Mouse (Mus musculus): Measurements from ENCODE around the gene Cdh15. TPM values are rescaled to one million over a fixed set of nuclear protein-coding genes. Genes with fewer than 3 reads are reported as not detected.

Gene Cdh15
- polyA plus RNA-seq, 1 experiment: not detected

GRCm38 (mm10) chr8:122906463-122907021, 58.8 kb downstream of the Cdh15 start:
- H3K36me3 ChIP-seq (ENCODE audit: control insufficient read depth): peaks cover 77% of the 10 kb centered on the region
- H3K4me3 ChIP-seq (replicated peaks): peak overlapping the region; percentile 3
- H3K4me1 ChIP-seq (ENCODE audit: control insufficient read depth): peaks cover 28% of the 10 kb centered on the region
- H3K9me3 ChIP-seq (ENCODE audit: control insufficient read depth, low read length): no peaks in the 10 kb centered on the region
- TF ChIP-seq GATA1 (IDR thresholded peaks at IDR 0.05; ENCODE audit: low read length) (no peak), TAL1 (IDR thresholded peaks at IDR 0.05; ENCODE audit: low read length) (no peak)
- no peaks in the 10 kb centered on the region for H3K27me3 ChIP-seq (ENCODE audit: control insufficient read depth)

DNA sequence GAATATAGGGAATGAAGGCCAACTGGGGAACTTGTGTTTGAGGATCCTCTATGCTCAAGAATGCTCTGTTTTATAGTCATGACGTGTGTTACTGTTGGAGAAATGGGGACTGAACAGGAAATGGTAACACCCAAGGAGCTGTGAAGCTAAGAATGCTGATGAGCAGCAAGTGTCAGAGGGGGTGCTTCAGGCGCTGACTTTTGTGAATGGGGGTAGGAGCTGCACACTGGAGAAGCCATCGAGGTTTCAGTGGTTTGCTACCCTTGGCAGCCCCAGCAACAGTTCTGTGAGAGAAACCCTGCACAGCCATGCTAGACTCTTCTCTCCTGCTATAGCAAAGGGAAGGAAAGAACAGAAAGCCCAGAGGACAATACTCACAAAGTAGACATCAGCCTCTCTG, 64.4 kb downstream of the Cdh15 start:
- TF ChIP-seq TAL1 (IDR thresholded peaks at IDR 0.05; ENCODE audit: low read length) (no peak), GATA1 (IDR thresholded peaks at IDR 0.05; ENCODE audit: low read length) (no peak)
- no peak overlapping the region for H3K4me3 ChIP-seq (replicated peaks)
- H3K27me3 ChIP-seq (ENCODE audit: control insufficient read depth): no peaks in the 10 kb centered on the region
- H3K4me1 ChIP-seq (ENCODE audit: control insufficient read depth): peaks cover 4% of the 10 kb centered on the region
- H3K9me3 ChIP-seq (ENCODE audit: control insufficient read depth, low read length): no peaks in the 10 kb centered on the region
- peaks cover 75% of the 10 kb centered on the region for H3K36me3 ChIP-seq (ENCODE audit: control insufficient read depth)

- Histone ChIP-seq H3K4me1 (ENCODE audit: control insufficient read depth) (peaks cover 11% of the 10 kb centered on the region), H3K27me3 (ENCODE audit: control insufficient read depth) (no peaks in the 10 kb centered on the region), H3K36me3 (ENCODE audit: control insufficient read depth) (peaks cover 68% of the 10 kb centered on the region), H3K4me3 (replicated peaks) (no peak overlapping the region), H3K9me3 (ENCODE audit: control insufficient read depth, low read length) (no peaks in the 10 kb centered on the region)
- TF ChIP-seq GATA1 (IDR thresholded peaks at IDR 0.05; ENCODE audit: low read length) (no peak), TAL1 (IDR thresholded peaks at IDR 0.05; ENCODE audit: low read length) (no peak)
Measured at GRCm38 (mm10) chr8:122912871-122913270, 65.1 kb downstream of the Cdh15 start.

- Histone ChIP-seq H3K4me3 (replicated peaks) (no peak overlapping the region), H3K27me3 (ENCODE audit: control insufficient read depth) (no peaks in the 10 kb centered on the region), H3K4me1 (ENCODE audit: control insufficient read depth) (peaks cover 29% of the 10 kb centered on the region), H3K9me3 (ENCODE audit: control insufficient read depth, low read length) (no peaks in the 10 kb centered on the region), H3K36me3 (ENCODE audit: control insufficient read depth) (peaks cover 45% of the 10 kb centered on the region)
- TF ChIP-seq TAL1 (IDR thresholded peaks at IDR 0.05; ENCODE audit: low read length) (no peak), GATA1 (IDR thresholded peaks at IDR 0.05; ENCODE audit: low read length) (no peak)
Measured at GRCm38 (mm10) chr8:122916766-122917165, 69.0 kb downstream of the Cdh15 start.

Other genes with a start within 250 kb of the Cdh15 start
- 0.07 and 0.08 TPM in 2 replicates for gene Galns, start 236.5 kb upstream of the Cdh15 start, polyA plus RNA-seq (2012)
- 0.16 and 0.80 TPM in 2 replicates for gene Trappc2l, start 236.3 kb upstream of the Cdh15 start, polyA plus RNA-seq (2012)
- not detected in 2 replicates for gene Pabpn1l, start 225.2 kb upstream of the Cdh15 start, polyA plus RNA-seq (2012)
- 6.1 and 8.9 TPM in 2 replicates for gene Cbfa2t3, start 148.9 kb upstream of the Cdh15 start, polyA plus RNA-seq (2012)
- gene Acsf3, start 72.5 kb upstream of the Cdh15 start, polyA plus RNA-seq (2012): 2.5 and 2.8 TPM in 2 replicates
- gene Ankrd11, start 194.3 kb downstream of the Cdh15 start, polyA plus RNA-seq (2012): 6.3 and 8.2 TPM in 2 replicates
- gene Spg7, start 215.0 kb downstream of the Cdh15 start, polyA plus RNA-seq (2012): 5.5 and 6.3 TPM in 2 replicates

Data from erythroblast, embryonic 14.5 days (primary cell).